Mouse (Mus musculus) embryonic fibroblast, embryonic 13.5 days (primary cell): ENCODE measurements around the gene Spsb4.

Experiments used
- CTCF ChIP-seq: IDR thresholded peaks from 2 replicates; pipeline ENCODE4 v1.5.1; 2011; ENCODE audit warnings: mild to moderate bottlenecking, control low read depth, low read length, moderate library complexity, borderline replicate concordance; ENCODE audit not compliant: insufficient read depth
- POLR2A ChIP-seq: IDR thresholded peaks from 2 replicates; pipeline ENCODE4 v1.6.1; 2011; ENCODE audit warnings: low read depth, mild to moderate bottlenecking, control low read depth, low read length, moderate library complexity

- TF ChIP-seq POLR2A (no peak), CTCF (no peak)
These were observed 15.5 kb downstream of the Spsb4 start for GRCm38 (mm10) chr9:97003173-97003572.
